Mouse (Mus musculus): ENCODE data around the gene Nmnat2.

Nmnat2 gene

GRCm38 (mm10) chr1:153163831-153164230 is 209.0 kb downstream of the Nmnat2 start:
- DNase-seq (ENCODE audit: low spot score in 2 of 2) = no peak

- no peak for DNase-seq (ENCODE audit: low spot score in 2 of 2)
Observed at GRCm38 (mm10) chr1:153168293-153168692, 213.5 kb downstream of the Nmnat2 start.

Measured in cerebellum, postnatal 4 days (tissue).